Mouse (Mus musculus): ENCODE data around the gene Poc1b. TPM values are rescaled to one million over a fixed set of nuclear protein-coding genes. Genes with fewer than 3 reads are reported as not detected.
"Not testable (repeated sequence)": the region's sequence is repeated elsewhere in the genome, so short reads cannot be mapped to it uniquely, and the experiment has no call there.

Gene Poc1b
- polyA plus RNA-seq, 1 experiment from 2014 or later, result 20.4 TPM

- no peak overlapping the region for H3K4me3 ChIP-seq
- H3K9me3 ChIP-seq, result no peaks in the 10 kb centered on the region
- no peaks in the 10 kb centered on the region for H3K27me3 ChIP-seq
- H3K36me3 ChIP-seq, result peaks cover 16% of the 10 kb centered on the region
- no peak overlapping the region for H3K9ac ChIP-seq
- no peak overlapping the region for H3K4me2 ChIP-seq
- ATAC-seq (ENCODE audit: insufficient number of reproducible peaks, insufficient read depth, low FRiP score, low TSS enrichment, low read depth), result no peak
- 83% methylated on average over 6 of the region's 6 CpGs for WGBS
- no peak overlapping the region for H3K27ac ChIP-seq
- peaks cover 12% of the 10 kb centered on the region for H3K4me1 ChIP-seq
These were observed 25.4 kb downstream of the Poc1b start for GRCm38 (mm10) chr10:99132189-99132588.

- no peaks in the 10 kb centered on the region for H3K9me3 ChIP-seq
- peaks cover 16% of the 10 kb centered on the region for H3K36me3 ChIP-seq
- no peaks in the 10 kb centered on the region for H3K27me3 ChIP-seq
- H3K9ac ChIP-seq, result no peak overlapping the region
- H3K4me1 ChIP-seq, result peaks cover 12% of the 10 kb centered on the region
- H3K27ac ChIP-seq, result no peak overlapping the region
- 93% methylated on average over 11 of the region's 11 CpGs for WGBS
- ATAC-seq (ENCODE audit: insufficient number of reproducible peaks, insufficient read depth, low FRiP score, low TSS enrichment, low read depth), result no peak
- no peak overlapping the region for H3K4me2 ChIP-seq
- H3K4me3 ChIP-seq, result no peak overlapping the region
These were observed 25.9 kb downstream of the Poc1b start for GRCm38 (mm10) chr10:99132595-99133272.

- Histone ChIP-seq H3K4me2 (no peak overlapping the region), H3K27me3 (no peaks in the 10 kb centered on the region), H3K36me3 (peaks cover 16% of the 10 kb centered on the region), H3K4me3 (no peak overlapping the region), H3K9me3 (no peaks in the 10 kb centered on the region), H3K4me1 (peaks cover 12% of the 10 kb centered on the region), H3K27ac (no peak overlapping the region), H3K9ac (no peak overlapping the region)
- 94% methylated on average over 16 of the region's 16 CpGs for WGBS
- no peak for ATAC-seq (ENCODE audit: insufficient number of reproducible peaks, insufficient read depth, low FRiP score, low TSS enrichment, low read depth)
These were observed 26.6 kb downstream of the Poc1b start for GRCm38 (mm10) chr10:99133321-99133875.

- no peak overlapping the region for H3K4me3 ChIP-seq
- H3K36me3 ChIP-seq, result peaks cover 5% of the 10 kb centered on the region; the same call in 1 of the 2 replicates
- H3K9ac ChIP-seq, result no peak overlapping the region
- H3K4me1 ChIP-seq, result no peaks in the 10 kb centered on the region; the same call in 1 of the 2 replicates
- H3K4me2 ChIP-seq, result no peak overlapping the region
- WGBS, result 74% methylated on average over 5 of the region's 5 CpGs
- no peak for ATAC-seq (ENCODE audit: insufficient number of reproducible peaks, insufficient read depth, low FRiP score, low TSS enrichment, low read depth)
- no peaks in the 10 kb centered on the region for H3K9me3 ChIP-seq
- no peak overlapping the region for H3K27ac ChIP-seq
- no peaks in the 10 kb centered on the region for H3K27me3 ChIP-seq
These were observed 29.5 kb downstream of the Poc1b start for GRCm38 (mm10) chr10:99136337-99136736.

GRCm38 (mm10) chr10:99145611-99146010 is 38.8 kb downstream of the Poc1b start:
- 76% methylated on average over 8 of the region's 8 CpGs for WGBS
- no peak for ATAC-seq (ENCODE audit: insufficient number of reproducible peaks, insufficient read depth, low FRiP score, low TSS enrichment, low read depth)
- no peaks in the 10 kb centered on the region; the same call in 1 of the 2 replicates for H3K36me3 ChIP-seq
- no peak overlapping the region for H3K4me2 ChIP-seq
- H3K4me3 ChIP-seq, result no peak overlapping the region
- H3K9ac ChIP-seq, result no peak overlapping the region
- H3K27ac ChIP-seq, result no peak overlapping the region
- H3K9me3 ChIP-seq, result no peaks in the 10 kb centered on the region
- H3K27me3 ChIP-seq, result no peaks in the 10 kb centered on the region
- no peaks in the 10 kb centered on the region for H3K4me1 ChIP-seq

- Histone ChIP-seq H3K4me2 (no peak overlapping the region), H3K27me3 (no peaks in the 10 kb centered on the region), H3K36me3 (no peaks in the 10 kb centered on the region; the same call in 1 of the 2 replicates), H3K4me1 (no peaks in the 10 kb centered on the region), H3K27ac (no peak overlapping the region), H3K9me3 (no peaks in the 10 kb centered on the region), H3K4me3 (no peak overlapping the region), H3K9ac (no peak overlapping the region)
- no peak for ATAC-seq (ENCODE audit: insufficient number of reproducible peaks, insufficient read depth, low FRiP score, low TSS enrichment, low read depth)
- 93% methylated on average over 8 of the region's 8 CpGs for WGBS
These were observed 39.8 kb downstream of the Poc1b start for GRCm38 (mm10) chr10:99146596-99146995.

- Histone ChIP-seq H3K27me3 (no peaks in the 10 kb centered on the region), H3K9ac (no peak overlapping the region), H3K36me3 (peaks cover 5% of the 10 kb centered on the region; the same call in 1 of the 2 replicates), H3K27ac (no peak overlapping the region), H3K4me1 (no peaks in the 10 kb centered on the region), H3K4me2 (no peak overlapping the region), H3K9me3 (no peaks in the 10 kb centered on the region), H3K4me3 (no peak overlapping the region)
- no peak for ATAC-seq (ENCODE audit: insufficient number of reproducible peaks, insufficient read depth, low FRiP score, low TSS enrichment, low read depth)
- WGBS, result 83% methylated on average over 6 of the region's 6 CpGs
These were observed 43.2 kb downstream of the Poc1b start for GRCm38 (mm10) chr10:99150016-99150415.

- Histone ChIP-seq H3K27ac (no peak overlapping the region), H3K27me3 (no peaks in the 10 kb centered on the region), H3K9ac (no peak overlapping the region), H3K9me3 (no peaks in the 10 kb centered on the region), H3K4me1 (no peaks in the 10 kb centered on the region), H3K4me2 (no peak overlapping the region), H3K4me3 (no peak overlapping the region), H3K36me3 (peaks cover 9% of the 10 kb centered on the region; the same call in 1 of the 2 replicates)
- ATAC-seq (ENCODE audit: insufficient number of reproducible peaks, insufficient read depth, low FRiP score, low TSS enrichment, low read depth), result no peak
- 89% methylated on average over 1 of the region's 1 CpGs for WGBS
These were observed 44.7 kb downstream of the Poc1b start for GRCm38 (mm10) chr10:99151580-99151979.

GRCm38 (mm10) chr10:99152063-99152462 is 45.2 kb downstream of the Poc1b start:
- H3K9ac ChIP-seq, result no peak overlapping the region
- no peak for ATAC-seq (ENCODE audit: insufficient number of reproducible peaks, insufficient read depth, low FRiP score, low TSS enrichment, low read depth)
- H3K27me3 ChIP-seq, result no peaks in the 10 kb centered on the region
- H3K4me1 ChIP-seq, result no peaks in the 10 kb centered on the region
- no peak overlapping the region for H3K4me3 ChIP-seq
- H3K4me2 ChIP-seq, result no peak overlapping the region
- peaks cover 12% of the 10 kb centered on the region; the same call in 1 of the 2 replicates for H3K36me3 ChIP-seq
- no peaks in the 10 kb centered on the region for H3K9me3 ChIP-seq
- WGBS, result 94% methylated on average over 6 of the region's 6 CpGs
- no peak overlapping the region for H3K27ac ChIP-seq

- Histone ChIP-seq H3K27ac (no peak overlapping the region), H3K4me1 (no peaks in the 10 kb centered on the region), H3K9me3 (no peaks in the 10 kb centered on the region), H3K4me2 (no peak overlapping the region), H3K4me3 (no peak overlapping the region), H3K36me3 (peaks cover 12% of the 10 kb centered on the region; the same call in 1 of the 2 replicates), H3K9ac (no peak overlapping the region), H3K27me3 (no peaks in the 10 kb centered on the region)
- no peak for ATAC-seq (ENCODE audit: insufficient number of reproducible peaks, insufficient read depth, low FRiP score, low TSS enrichment, low read depth)
- 86% methylated on average over 8 of the region's 8 CpGs for WGBS
These were observed 47.8 kb downstream of the Poc1b start for GRCm38 (mm10) chr10:99154635-99155034.

GRCm38 (mm10) chr10:99156808-99157207 is 50.0 kb downstream of the Poc1b start:
- H3K27ac ChIP-seq, result no peak overlapping the region
- H3K36me3 ChIP-seq, result peaks cover 12% of the 10 kb centered on the region; the same call in 1 of the 2 replicates
- WGBS, result 92% methylated on average over 5 of the region's 5 CpGs
- no peaks in the 10 kb centered on the region for H3K9me3 ChIP-seq
- no peaks in the 10 kb centered on the region for H3K27me3 ChIP-seq
- no peak overlapping the region for H3K4me3 ChIP-seq
- ATAC-seq (ENCODE audit: insufficient number of reproducible peaks, insufficient read depth, low FRiP score, low TSS enrichment, low read depth), result no peak
- no peak overlapping the region for H3K9ac ChIP-seq
- no peaks in the 10 kb centered on the region for H3K4me1 ChIP-seq
- H3K4me2 ChIP-seq, result no peak overlapping the region

- H3K36me3 ChIP-seq, result peaks cover 12% of the 10 kb centered on the region; the same call in 1 of the 2 replicates
- not testable (repeated sequence) for H3K4me1 ChIP-seq; H3K4me3 ChIP-seq; ATAC-seq (ENCODE audit: insufficient number of reproducible peaks, insufficient read depth, low FRiP score, low TSS enrichment, low read depth); H3K4me2 ChIP-seq; H3K9ac ChIP-seq; H3K27ac ChIP-seq; H3K9me3 ChIP-seq; H3K27me3 ChIP-seq
- 93% methylated on average over 10 of the region's 10 CpGs for WGBS
These were observed 50.9 kb downstream of the Poc1b start for GRCm38 (mm10) chr10:99157697-99158096.

All from embryonic facial prominence, embryonic 13.5 days (tissue).